Mouse (Mus musculus) bone marrow, adult 2 months (tissue): Measurements from ENCODE around the gene Ufc1.

ENCODE experiments used
- CTCF ChIP-seq: fragments of 200-500 bp; IDR thresholded peaks from 2 replicates; pipeline ENCODE4 v1.5.1; 2011; ENCODE audit warnings: low read length, control low read depth; ENCODE audit not compliant: control insufficient read depth, insufficient read depth
- POLR2A ChIP-seq: fragments of 200-500 bp; IDR thresholded peaks from 2 replicates; pipeline ENCODE4 v1.6.1; 2011; ENCODE audit warnings: low read depth, mild to moderate bottlenecking, control low read depth, low read length, borderline replicate concordance; ENCODE audit not compliant: control insufficient read depth

DNA sequence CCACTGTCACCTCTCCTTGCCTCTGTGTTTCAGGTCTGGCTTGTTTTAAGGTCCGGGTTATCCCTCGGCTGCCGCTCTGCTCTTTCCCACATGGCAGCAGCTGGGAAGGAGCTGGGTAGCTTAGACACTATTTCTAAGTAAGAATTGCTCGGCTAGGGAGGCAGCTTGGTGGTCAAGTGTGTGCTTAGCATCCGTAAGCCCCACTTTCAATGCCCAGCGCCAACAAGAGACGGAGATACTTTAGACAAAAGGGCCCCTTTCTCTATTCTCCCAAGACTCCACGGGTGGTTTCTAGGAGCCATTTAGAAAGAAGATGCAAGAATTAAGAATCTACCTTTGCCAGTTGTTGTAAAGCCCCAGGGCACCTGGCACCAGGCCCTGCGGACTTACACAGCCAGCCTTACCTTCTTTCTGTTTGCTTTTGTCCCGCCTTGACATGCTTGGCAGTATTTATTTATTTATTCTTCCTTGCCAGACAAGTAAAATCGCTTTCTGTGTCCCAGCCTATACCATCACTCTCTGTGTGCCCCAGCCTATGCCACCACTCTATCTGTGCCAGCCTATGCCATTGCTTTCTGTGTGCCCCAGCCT lies 19.6 kb downstream of the Ufc1 start:
- TF ChIP-seq CTCF (no peak), POLR2A (no peak)
